Mouse (Mus musculus): ENCODE measurements around the gene Laptm5.
A peak's percentile ranks its signal among the peaks of the same experiment; 100 is the strongest.

Gene Laptm5

DNA sequence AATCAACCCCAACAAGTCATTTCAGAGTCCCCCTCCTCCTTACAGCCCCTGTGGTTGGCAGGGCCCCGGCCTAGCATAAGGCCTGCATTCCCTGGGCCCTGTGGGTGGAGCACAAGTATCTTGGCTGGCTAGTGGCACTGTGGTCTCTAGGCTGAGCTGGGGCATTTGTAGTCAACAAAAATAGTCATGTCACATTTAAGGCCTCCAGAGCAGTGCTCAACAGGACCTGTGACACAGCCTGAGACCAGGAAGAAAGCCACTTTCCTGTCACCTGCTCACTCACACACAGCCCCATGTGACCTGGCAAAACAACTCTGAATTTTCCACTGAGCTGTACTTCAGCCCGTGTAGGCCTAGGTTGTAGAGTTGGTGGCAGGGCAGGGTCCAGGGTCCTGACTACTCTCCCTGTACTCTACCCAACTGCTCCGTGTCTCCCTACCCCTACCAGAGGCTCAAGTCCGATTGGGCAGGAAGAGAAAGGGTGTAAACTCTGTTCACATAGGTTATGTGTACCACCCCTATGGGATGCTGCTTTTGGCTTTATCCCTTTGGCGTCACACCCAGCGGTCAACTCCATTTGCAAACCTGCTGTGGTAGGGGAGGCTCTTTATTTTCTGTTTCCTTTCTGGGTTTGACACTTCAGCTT is 13.0 kb upstream of the Laptm5 start:
- DNase-seq = peak; percentile 11 to 31

GRCm38 (mm10) chr4:130900746-130901145 is 12.2 kb upstream of the Laptm5 start:
- DNase-seq = no peak

- no peak for DNase-seq
Measured at GRCm38 (mm10) chr4:130902289-130902781, 10.6 kb upstream of the Laptm5 start.

GRCm38 (mm10) chr4:130905025-130905424 is 7.9 kb upstream of the Laptm5 start:
- DNase-seq = no peak

DNA sequence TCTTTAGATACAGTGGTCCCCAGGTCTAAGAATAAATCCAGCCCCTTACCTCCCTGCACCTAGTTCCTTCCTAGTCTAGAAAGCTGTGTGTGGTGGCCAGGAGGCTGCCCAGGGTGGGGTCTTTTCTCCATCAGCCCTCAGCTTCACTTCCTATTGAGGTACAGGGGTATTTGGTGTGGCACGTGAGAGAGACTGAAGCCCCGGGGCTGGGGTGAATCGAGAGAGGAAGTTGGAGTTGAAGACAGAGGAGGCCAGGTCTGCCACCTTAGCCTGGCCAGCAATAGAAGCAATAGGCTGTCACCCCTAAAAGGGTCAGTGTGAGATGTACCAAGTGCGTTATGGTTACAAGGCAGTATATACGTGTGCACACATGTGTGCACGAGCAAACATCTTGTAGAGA is 7.0 kb upstream of the Laptm5 start:
- no peak for DNase-seq

GRCm38 (mm10) chr4:130906296-130906695 is 6.6 kb upstream of the Laptm5 start:
- peak; percentile 13 to 52 for DNase-seq

GRCm38 (mm10) chr4:130907200-130908069 is 5.5 kb upstream of the Laptm5 start:
- DNase-seq = no peak

GRCm38 (mm10) chr4:130908133-130908532 is 4.8 kb upstream of the Laptm5 start:
- no peak for DNase-seq

GRCm38 (mm10) chr4:130909167-130909874 is 3.6 kb upstream of the Laptm5 start:
- DNase-seq = no peak

DNA sequence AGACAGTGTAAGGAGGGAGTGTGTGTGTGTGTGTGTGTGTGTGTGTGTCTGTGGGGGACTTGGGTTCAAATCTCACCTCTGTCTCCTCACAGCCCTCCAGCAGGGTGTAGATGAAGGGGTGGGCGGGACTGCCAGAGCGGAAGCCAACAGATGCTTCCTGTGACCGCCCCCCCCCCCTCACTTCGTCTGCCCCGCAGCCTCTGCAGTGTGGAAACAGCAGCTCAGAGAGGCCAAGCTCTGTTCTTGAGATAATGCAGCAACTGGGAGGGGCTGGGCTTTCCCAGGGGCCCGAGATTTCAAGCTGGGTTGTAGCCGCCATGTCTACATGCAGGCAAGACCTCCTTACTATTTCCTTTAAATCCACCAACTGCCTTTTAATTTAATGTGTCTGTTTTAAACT is 2.3 kb upstream of the Laptm5 start:
- no peak for DNase-seq

DNA sequence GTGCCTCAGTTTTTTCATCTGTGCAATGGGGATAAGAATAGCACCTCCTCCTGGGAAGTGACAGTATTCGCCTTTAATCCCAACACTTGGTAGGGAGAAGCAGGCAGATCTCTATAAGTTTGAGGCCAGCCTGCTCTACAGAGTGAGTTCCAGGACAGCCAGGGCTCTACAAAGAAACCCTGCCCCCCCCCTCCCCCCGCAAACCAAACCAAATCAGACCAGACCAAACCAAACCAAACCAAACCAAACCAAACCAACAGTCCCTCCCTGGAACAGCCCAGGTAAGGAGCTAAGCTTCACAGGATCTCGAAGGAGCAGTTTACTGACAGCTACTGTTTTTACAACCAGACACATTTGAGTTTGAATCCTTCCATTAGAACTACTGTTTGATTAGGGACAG is 299 bp upstream of the Laptm5 start:
- no peak for DNase-seq

GRCm38 (mm10) chr4:130913511-130913910 is 586 bp downstream of the Laptm5 start:
- DNase-seq = no peak

DNA sequence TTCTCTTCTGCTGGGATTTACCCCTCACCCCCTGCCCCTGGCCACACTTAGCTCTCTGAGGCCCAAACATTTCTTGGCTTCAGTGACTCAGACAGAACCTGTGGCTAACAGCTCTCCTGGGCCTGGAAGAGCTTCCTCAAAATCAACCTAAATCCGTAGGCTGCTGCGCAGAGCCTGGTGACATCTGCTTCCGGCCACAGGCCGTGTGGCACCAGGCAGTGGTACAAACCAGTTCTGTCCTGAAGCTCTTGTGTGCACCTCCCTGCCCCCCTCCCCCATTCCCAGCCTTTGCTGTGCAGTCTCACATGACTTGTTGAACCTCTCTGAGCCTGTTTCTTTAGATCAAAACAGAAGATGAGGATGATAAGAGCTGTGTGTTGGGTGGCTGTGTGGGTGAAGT is 1.1 kb downstream of the Laptm5 start:
- no peak for DNase-seq

DNA sequence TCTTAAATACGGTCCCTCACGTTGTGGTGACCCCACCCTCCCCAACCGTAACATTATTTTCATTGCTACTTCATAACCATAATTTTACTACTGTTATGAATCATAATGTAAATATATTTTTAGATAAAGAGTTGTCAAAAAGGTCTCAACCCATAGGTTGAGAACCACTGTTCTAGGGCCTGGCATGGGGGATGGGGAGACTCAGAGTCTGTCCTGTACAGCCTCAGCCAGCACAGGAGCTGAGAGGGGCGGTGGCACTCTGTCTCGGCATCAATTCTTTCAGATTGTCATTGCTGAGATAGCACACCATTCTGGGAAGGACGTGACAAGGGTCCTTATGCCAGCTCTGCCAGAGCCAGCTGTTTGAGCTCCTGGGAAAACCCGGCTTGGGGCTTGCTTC is 1.6 kb downstream of the Laptm5 start:
- DNase-seq = no peak

DNA sequence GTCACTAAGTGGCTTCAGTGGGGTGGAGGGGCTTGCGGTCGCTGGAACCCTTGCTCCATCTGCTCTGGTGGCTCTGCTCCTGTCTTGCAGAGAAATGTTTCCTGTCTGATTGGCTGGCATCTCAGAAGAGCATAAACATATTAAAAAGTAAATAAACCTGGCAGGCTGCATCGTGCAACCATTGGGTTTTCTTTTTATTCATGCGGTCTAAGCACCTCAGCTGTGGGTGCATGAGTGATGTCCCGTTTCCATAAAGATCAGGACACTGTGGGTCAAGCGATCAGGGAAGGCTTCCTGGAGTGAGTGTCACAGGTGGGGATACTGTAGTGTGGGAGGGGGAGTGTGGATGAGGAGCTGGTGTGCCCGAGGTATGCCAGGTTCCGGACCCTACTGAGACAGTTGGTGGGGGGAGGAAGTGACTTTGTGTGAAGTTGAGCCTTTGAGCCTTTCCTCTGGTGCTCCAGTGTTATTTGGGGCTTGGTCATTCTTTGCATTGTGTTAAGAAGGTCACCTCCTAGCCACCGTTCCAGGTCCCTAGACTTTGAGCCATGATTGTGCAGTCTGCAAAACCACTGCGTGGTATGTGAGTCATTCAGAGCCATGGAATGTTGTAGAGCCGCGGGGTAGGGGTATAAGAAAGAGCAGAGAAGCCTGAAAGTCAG is 2.2 kb downstream of the Laptm5 start:
- DNase-seq = no peak

- no peak for DNase-seq
Measured at GRCm38 (mm10) chr4:130915668-130916035, 2.7 kb downstream of the Laptm5 start.

DNA sequence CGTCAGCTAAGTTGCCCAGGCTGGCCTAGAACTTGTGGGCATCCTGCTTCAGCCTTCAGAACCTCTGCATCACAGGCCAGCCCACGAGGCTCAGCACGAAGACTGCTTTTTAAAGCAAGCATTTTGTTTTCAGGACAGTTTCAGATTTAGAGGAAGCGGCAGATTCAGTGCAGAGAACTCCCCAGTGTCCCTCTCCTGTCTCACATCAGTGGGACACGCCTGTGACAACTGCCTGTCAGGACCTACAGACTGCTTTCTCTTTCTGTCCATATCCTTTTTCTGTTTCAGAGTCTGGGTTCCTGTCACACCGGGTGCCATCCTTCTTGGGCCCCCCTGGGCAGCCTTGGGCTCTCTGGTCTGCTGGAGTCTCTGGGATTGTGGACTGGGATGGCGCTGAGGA is 3.7 kb downstream of the Laptm5 start:
- DNase-seq = no peak

- no peak for DNase-seq
Measured at GRCm38 (mm10) chr4:130917564-130917963, 4.6 kb downstream of the Laptm5 start.

DNA sequence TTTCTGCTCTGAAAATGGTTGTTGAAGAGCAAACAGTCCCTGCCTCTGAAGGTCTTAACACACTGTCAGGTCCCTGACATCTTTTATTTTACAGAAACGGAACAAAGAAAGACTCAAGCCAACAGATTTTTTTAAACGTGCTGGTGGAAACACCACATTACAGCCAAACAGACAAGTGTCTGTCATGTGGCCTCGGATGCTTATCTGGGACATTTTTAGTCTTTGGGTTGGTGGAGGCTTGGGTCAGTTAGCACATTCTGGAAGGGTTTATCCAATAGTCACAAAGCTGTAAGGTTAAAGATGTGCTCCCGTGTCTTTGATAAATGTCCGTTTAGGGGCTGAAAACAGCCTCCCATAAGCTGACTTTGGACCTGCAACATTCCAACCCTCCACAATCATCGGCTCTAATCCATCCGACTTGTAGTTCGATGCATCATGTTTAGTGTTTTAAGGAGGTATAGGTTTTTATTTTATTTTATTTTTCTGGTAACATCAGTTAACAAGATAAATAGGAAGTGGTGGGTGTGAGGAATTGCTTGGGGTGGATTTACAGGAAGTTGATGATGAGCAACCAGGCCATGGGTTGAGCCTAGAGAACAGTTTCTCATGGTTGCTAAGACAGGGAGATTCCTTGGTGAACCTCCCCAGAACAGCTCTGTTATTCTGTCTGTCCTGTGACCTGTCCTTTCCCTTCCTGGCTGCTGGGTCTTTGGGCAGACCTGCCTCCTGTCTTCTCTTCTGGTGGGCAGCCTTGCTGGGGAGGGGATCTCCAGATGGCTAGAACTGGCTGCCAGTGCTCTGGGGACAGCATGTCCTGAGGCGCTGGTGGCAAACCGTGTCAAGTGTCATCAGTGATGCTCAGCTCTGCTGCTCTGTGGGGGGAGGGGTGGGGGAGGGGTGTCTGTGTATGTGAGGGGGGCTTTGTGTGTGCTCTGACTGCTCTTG is 6.2 kb downstream of the Laptm5 start:
- DNase-seq = no peak

DNA sequence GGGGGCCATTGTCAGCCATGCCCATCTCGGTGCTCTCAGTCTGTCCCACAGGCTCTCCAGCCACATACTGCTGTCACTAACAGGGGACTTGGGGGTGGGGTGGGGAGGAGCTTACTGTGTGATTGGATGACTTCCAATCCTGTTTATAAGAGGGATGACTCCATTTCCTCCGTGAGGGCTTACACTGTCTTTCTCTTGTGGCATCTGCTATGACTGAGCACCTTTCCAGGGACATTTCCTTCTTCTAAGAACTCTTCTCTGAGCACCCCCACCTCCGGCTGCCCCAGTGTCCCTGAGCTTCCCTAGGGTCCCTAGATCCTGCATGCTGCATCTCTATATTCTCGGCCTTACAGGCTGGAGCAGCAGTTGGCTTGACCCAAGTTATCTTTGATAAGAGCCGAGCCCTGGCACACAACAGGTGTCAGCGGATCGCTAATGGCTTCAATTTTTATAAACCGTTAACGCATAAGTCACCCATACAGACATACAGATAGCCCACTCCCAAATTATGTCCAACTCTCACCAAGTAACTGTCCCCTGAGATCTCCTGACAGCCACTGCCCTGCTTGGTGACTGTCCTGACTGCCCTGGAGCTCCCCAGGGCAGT is 6.9 kb downstream of the Laptm5 start:
- no peak for DNase-seq

- no peak for DNase-seq
Measured at GRCm38 (mm10) chr4:130920951-130921693, 8.2 kb downstream of the Laptm5 start.
